Mouse (Mus musculus): ENCODE measurements around the gene Hnrnph2.

Hnrnph2 gene

DNA sequence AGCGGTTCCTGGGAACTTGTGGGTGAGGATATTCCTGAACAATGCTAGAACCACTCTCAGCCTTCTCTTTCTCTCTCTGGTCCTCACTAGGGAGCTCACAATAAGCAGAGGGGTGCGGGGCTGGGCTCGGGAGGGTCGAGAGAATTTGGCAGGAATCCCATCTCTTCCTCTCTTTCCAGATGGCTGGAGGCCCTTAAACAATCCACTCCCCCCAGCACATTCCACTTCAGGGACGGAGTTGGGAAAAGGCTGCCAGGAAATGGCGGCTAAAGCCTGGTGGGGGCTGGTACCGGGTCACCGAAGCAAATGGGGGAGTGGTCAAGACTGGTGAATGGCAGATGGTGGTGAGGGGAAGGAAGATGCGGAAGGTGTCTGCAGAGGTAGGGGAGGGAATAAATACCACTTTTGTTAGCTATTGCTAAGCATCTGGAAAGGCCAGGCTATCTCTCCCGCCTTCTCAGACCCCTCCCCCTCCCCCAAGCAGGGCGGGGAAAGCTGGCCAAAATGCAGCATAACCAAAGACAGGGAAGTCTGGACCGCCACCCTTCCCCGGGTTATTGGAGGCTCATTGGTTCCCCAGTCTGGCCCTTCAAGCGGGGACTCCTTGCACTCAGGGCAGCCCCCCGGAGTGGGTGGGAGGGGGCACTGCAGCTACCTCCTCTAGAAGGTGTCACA is 11.4 kb downstream of the Hnrnph2 start:
- peak; percentile 13 to 17 for DNase-seq (ENCODE audit: low spot score in 2 of 2)

DNA sequence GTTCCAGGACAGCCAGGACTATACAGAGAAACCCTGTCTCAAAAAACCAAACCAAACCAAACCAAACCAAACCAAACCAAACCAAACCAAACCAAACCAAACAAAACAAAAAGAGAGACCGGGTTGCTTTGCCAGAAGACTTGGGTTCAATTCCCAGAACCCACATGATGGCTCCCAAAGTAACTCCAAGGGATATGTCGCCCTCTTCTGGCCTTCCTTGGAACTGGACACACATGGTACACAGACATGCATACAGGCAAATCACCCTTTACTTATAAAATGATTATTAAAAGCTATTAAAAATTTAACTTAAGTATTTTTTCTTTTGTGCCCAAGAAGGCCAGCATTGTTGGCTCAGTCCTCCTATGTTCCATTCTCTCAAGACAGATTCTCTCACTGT is 13.3 kb downstream of the Hnrnph2 start:
- no peak for DNase-seq (ENCODE audit: low spot score in 2 of 2)

DNA sequence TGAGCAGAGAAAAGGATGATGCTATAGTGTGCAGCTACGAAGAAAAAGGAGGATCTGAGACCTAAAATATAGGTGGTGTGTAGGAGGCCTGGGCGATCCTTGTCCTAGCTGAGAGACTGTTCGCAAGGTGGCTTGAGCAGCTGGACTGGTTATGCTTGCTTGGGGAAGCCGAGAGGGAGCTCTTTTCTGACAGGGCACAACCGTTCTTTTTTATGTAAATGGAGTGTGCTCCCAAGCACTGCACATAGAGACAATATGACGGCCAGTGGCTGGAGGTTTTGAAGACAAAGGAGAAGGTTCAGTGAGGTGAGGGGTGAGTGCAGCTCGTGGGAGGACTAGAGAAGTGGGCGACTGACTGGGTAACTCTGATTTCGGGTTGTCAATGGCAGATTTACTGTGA is 18.7 kb downstream of the Hnrnph2 start:
- no peak for DNase-seq (ENCODE audit: low spot score in 2 of 2)

DNA sequence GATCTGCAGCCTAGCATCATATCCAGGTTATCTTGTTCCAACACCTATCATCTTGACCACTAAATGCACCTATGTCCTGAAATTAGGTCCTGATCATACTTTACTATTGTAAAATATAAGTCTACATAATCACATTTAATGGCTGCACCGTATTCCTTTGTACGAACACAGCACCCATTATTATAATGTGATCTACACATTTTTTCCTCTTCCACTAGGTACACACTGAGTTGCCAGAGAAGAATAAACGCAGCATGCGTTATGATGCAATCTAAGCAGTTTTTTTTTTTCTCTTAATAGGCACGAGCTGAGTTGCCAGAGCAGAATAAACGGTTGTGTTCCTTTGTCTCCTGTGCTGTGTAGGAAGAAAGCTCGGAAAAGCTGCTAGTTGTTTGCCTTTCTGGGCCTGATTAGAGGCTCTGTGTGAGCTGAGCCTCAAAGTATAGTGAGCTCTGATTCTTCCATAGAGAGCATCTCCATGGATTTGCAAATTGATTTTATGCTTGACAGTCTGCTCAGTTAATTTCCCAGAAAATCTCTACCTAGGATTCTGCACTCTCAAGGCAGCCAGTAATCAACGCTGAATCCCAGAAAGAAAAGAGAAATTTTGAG is 19.4 kb downstream of the Hnrnph2 start:
- DNase-seq (ENCODE audit: low spot score in 2 of 2) = no peak

DNA sequence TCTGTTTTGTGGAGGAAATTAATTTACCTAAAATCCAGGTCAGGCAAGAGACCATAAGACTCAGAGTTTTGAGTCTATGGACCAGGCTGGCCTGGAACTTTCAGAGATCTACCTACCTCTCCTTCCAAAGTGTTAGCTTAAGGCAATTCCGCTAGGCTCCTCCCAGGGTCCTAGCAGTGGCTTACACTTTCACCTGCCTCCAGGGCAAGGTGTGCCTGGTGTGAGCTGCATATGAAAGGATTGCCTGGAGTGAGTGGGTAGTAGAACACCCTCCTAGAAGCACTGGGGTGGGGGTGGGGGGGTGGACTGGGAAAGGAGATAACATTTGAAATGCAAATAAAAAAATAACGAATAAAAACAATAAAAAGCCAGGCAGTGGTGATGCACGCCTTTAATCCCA is 20.7 kb downstream of the Hnrnph2 start:
- no peak for DNase-seq (ENCODE audit: low spot score in 2 of 2)

DNA sequence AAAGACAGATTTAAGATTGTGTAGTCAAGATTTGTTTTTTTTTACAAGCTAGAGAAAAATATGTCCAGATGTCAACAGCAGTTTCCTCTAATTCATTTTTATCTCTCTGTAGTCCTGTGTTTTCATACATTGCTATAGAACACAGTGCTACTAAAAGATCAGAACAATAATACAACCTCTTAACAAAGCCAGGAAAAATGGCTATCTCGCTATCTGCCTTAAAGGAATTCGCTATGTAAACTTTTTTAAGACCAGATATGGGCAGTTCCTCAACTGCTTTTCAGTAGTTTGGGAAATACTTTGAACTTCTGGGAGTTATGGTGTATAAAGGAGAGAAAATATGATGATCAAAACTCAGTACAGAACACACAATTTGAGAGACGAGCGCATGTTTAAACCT is 22.4 kb downstream of the Hnrnph2 start:
- no peak for DNase-seq (ENCODE audit: low spot score in 2 of 2)

DNA sequence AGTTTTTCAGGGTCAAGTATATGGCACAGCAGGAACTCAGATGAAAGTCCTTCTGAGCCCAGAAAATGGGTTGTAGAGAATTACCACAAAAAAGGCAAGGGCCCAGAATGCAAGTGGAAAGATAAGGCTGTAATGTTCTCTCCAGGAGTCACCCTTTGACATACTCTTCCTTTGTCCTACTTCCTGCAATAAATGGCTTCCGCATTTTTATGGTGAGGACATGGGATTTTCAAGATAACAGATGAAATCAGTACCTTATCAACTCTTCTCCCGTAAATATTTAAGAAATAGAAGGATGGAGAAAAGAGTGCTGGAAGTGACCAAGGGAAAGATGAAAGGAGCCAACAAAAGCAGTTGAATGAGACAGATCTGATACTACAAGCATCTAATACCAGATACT is 27.2 kb downstream of the Hnrnph2 start:
- DNase-seq (ENCODE audit: low spot score in 2 of 2) = no peak

DNA sequence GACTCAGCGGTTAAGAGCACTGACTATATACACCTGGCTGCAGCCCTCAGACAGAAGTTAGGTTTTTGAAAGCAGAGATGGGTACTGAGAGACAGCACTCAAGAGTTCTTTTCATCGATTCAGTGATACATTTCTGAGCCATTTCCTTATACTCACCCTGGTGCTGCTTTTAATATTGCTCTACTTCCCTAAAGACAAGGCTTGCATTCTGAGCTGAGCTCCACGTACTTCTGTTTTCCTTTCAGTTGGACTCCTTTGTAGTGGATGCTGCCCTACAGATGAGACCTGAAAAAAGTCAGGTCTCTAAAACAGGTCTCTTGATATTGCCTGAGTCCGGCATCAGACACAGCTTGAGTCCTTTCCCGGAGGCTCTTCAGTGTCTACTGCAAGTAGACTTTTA is 31.7 kb downstream of the Hnrnph2 start:
- DNase-seq (ENCODE audit: low spot score in 2 of 2) = no peak

DNA sequence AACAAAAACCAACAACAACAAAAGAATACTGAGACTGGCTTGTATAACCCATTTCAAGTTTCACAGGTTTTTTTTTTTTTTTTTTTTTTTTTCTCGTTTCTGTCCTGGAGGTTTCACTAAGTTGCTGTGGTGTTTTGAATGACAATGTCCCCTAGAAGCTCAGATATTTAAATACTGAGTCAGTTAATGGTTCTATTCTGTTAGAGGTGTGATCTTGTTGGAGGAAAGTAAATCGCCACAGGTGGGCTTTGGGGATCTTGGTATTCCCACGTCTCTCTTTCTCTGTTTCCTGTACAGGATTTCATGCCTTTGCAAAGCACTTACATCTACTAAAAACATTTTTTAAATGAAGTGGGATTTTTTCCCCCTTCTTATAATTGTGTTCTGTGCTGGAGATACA is 34.1 kb downstream of the Hnrnph2 start:
- no peak for DNase-seq (ENCODE audit: low spot score in 2 of 2)

DNA sequence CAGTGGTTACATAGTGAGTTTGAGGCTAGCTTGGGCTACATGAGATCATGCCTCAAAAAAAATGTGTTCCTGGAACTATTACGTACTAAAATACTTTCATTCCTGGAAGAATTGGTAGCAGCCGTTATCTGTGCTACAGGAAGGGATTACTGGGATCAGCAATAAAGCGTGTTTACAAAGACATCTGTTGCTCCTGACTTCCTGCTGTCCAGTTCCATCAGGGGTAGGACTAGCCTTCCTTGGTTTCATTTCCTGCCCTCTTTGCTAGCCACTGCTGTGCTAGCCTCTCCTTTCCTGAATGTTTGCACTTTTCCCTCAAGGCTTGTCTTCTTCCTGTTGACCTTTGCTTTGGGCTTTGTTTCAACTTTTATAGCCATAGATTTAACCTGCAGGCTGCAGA is 34.9 kb downstream of the Hnrnph2 start:
- no peak for DNase-seq (ENCODE audit: low spot score in 2 of 2)

DNA sequence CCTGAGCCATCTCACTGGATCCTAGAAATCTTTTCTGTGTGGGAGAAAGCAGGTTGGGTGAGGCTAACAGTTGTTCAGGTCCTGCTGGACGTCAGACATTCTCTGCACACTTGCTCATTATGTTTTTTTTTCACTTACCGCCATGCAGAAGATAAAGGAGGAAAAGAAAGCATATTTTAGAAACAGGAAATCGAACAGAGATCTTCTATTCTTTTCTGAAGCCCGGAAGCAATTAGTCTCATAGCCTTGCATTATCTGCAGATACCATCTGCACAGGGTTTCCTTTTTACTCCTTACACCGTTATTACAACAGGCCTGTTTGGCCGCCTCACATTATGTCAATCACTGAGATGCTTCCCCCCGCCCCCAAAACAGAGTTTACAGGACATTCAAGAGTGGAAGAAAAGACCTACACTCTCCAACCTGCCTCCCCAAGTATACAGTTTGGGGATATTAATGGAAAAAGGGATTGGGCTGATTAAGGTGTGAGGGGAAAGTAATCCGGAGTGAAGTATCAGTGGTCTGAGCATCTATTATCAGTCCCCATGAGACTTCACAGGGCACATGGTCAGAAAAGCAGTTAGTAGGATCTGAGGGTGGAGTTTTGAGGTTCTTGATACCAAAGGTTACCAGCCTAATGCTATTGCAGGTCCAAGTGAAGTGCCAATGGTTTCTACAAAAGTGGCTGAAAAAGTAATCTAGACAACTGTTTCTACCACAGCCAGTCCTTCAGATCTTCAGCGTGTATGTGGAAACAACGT is 40.2 kb downstream of the Hnrnph2 start:
- no peak for DNase-seq (ENCODE audit: low spot score in 2 of 2)

DNA sequence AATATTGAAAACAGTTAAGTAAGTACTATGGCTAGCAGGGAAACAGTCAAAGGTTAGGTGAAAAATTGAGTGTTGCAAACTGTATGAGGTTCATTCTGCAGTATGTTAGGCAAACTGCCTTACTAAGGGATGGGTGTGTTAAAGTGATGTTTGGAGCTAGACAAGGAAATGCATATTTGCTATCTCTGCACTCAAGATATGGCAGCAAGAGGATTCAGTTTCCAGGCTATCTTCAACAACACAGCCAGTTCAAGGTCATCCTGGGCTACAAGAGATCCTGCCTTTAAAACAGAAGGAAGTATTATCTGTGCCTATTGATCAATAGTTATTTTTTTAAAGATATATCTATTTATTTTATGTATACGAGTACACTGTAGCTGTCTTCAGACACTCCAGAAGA is 45.4 kb downstream of the Hnrnph2 start:
- no peak for DNase-seq (ENCODE audit: low spot score in 2 of 2)

DNA sequence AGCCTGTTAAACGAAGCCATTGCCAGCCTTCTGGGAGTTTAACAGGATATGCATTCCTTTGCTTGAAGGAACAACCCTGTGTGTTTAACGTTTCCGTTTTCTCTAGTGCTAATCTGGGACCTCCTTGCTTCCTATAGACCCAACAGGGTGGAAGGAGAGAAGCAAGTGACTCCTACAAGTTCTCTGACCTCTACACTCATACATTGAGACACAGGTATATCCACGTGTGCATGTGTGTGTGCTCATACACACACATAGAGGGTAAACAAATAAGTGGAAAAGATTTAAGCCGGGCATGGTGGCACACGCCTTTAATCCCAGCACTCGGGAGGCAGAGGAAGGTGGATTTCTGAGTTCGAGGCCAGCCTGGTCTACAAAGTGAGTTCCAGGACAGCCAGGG is 46.4 kb downstream of the Hnrnph2 start:
- DNase-seq (ENCODE audit: low spot score in 2 of 2) = no peak

DNA sequence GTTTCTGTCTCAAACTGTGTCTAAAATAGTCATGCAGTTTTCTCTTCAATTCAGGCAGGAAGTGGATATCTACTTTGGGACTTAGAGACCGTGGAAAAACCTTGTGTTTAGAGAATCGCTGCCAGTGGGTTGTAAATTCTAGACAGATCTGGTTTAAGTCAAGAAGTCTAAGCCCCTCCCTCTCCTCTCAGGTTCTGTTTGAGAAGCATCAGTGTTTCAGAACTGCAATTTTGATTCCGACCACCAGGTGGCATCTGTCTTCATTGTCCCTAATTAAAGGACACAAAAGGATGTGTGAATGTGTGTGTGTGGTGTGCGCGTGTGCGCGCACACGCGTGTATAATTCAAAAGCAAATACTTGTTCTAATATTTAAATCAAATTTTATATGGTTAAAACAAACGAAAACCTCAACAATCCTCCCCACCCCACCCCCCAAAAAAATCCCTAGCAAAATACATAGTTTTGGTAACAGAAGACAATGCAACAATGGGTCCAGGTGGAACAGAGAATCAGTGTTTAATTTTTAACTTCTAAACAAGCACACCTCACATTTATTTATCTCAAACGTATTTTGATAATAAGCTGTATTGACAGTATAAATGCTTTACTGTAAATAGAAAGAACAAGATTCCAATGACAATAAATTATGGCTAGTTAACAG is 47.2 kb downstream of the Hnrnph2 start:
- DNase-seq (ENCODE audit: low spot score in 2 of 2) = peak; percentile 40 to 62

DNA sequence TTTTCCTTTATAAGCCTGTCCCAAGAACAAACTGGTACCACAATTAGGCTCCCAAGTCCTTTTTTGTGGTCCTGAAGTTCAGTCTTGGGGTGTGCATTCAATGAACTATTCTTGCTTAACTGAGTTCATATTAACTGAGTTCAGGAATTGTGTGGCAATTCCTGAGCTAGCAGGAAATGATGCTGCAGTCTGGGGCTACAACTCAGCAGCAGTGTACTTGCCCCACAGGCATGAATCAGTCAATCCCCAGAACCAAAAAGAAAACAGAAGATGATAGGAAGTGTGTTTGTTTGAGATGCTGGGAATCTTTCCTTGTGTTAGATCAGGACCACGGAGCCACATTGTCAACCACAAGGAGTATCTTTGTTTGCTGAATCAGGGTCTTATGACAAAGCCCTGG is 51.1 kb downstream of the Hnrnph2 start:
- DNase-seq (ENCODE audit: low spot score in 2 of 2) = no peak
